Mouse (Mus musculus): ENCODE data around the gene Vcl.

DNA sequence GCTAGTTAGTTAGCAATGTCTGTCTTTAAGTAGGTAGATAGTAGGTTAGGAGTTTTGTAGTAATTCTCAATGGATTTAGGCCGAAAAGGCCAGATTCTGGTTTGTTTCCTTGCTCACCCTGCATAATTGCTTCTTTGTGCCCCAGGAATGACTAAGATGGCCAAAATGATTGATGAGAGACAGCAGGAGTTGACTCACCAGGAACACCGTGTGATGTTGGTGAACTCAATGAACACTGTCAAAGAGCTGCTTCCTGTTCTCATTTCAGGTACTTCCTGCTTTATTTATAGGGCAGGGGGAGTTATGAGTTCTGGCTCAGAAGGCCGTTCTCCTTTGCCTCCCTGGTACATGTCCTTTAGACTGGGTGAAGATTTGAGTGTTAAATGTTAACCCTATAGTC lies 56.3 kb downstream of the Vcl start:
- TF ChIP-seq CTCF (IDR thresholded peaks at IDR 0.05; ENCODE audit: control insufficient read depth, insufficient read depth, insufficient read length) (no peak), FOSL1 (IDR thresholded peaks at IDR 0.05; ENCODE audit: insufficient read depth, low read length, poor library complexity, severe bottlenecking) (peak; percentile 35)
